Mouse (Mus musculus) ES-Bruce4 (cell line): ENCODE measurements around the gene Gal3st3.

Source experiments
- CTCF ChIP-seq: IDR thresholded peaks from one replicate; pipeline ENCODE4 v1.8.1; 2011; ENCODE audit warnings: low read depth, low read length
- EP300 ChIP-seq: IDR thresholded peaks from 2 replicates; pipeline ENCODE4 v1.6.1; 2011; ENCODE audit warnings: low read depth, low read length; ENCODE audit not compliant: insufficient read depth
- POLR2A ChIP-seq: IDR thresholded peaks from one replicate; pipeline ENCODE4 v1.8.1; 2011; ENCODE audit warnings: low read length; ENCODE audit not compliant: insufficient read depth

- no peak for TF ChIP-seq POLR2A
- TF ChIP-seq CTCF, result no peak
- TF ChIP-seq EP300, result no peak
Observed at GRCm38 (mm10) chr19:5348064-5348463, 49.9 kb downstream of the Gal3st3 start.
